Mouse (Mus musculus) thymus, postnatal 14 days (tissue): ENCODE measurements around the gene Tfpi2.

Experiments used
- DNase-seq: peaks from one replicate; pipeline ENCODE4 v3.0.0; 2021

The Tfpi2 gene

GRCm38 (mm10) chr6:3988750-3989149 is at the start of gene Tfpi2:
Gene Tfpi2 (minus strand): TSS chr6:3988919.
- no peak for DNase-seq

- DNase-seq = no peak
These were observed 42.2 kb upstream of the Tfpi2 start for GRCm38 (mm10) chr6:4030956-4031355.

DNA sequence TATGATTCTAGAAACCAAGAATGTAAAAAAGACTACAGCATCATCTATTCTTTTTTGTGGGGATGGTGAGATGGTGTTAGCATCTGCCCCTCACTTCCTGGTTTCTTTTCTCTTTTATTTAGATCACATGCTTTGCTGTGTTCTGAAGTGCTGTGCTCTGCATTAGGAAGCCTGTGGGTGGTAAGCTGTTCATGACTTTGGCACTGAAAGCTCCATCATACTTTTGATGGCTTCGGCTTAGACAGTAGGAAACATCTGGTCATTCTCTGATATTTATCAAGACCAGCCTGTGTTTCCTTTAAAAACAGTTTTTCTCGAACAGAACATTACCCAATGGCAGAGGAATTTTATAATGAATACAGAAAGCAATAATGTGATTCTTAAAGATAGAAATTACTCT is 37.6 kb upstream of the Tfpi2 start:
- DNase-seq = no peak

DNA sequence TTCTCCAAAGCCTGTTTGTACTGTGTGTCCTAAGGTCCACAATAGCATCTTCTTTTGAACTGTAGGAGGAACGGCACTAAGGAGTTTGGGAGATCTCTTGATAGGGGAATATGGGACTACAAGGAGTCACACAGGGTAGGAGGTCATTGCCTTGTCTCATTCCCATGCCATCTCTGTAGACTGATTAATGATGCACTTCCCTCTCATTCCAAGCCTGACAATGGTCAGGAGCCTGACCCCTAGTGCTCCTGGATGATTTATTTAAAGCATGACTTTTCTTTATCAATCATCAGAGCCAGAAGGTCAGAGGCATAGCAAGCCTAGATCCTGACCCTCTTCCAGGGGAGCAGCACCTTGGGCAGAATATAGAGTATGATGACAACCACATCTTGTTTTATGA is 33.9 kb upstream of the Tfpi2 start:
- no peak for DNase-seq

GRCm38 (mm10) chr6:4009548-4009947 is 20.8 kb upstream of the Tfpi2 start:
- no peak for DNase-seq

DNA sequence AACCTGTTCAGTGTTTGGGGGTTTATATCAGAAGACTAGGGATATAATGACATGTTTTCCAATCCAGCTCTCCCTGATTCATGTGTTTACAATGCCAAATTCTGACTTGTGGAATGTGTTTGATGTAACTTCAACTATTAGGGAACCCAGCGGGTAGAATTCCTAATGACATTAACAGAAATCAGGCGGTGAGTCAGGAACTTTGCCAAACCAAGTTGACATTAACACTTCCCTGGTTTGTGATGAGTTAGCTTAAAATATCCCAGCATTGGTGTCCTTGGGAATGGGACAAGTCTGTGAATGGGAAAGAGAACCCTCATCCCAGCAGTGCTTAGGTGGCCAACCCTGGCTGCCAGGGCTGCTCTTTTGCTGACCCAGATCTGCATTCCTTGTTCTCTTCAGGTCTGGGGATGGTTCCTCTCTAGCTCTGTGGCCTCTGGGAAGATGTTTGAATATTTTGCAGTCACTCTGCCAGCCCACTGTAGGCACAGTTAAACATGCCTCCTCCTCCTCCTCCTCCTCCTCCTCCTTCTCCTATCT is 19.9 kb upstream of the Tfpi2 start:
- no peak for DNase-seq

DNA sequence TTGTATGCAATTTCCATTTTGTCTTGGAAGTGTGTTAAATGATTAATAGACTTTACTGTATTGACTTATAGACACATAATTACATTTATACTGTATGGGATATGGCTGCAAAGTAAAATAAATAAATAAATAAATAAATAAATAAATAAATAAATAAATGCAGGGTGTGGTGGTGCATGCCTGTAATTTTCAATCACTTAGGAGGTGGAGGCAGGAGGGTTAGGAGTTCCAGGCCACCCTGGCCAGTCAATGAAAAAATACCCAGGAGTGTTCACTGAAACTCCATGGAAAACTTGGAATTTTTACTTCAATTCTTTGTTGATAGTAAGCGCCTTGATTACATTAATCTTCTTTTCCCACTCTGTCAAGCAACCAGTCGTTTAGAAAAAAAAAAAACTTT is 16.1 kb upstream of the Tfpi2 start:
- no peak for DNase-seq

GRCm38 (mm10) chr6:4003890-4004306 is 15.2 kb upstream of the Tfpi2 start, which contains the start of gene Gng11:
Gene Gng11 (plus strand): TSS chr6:4003904.
- no peak for DNase-seq

DNA sequence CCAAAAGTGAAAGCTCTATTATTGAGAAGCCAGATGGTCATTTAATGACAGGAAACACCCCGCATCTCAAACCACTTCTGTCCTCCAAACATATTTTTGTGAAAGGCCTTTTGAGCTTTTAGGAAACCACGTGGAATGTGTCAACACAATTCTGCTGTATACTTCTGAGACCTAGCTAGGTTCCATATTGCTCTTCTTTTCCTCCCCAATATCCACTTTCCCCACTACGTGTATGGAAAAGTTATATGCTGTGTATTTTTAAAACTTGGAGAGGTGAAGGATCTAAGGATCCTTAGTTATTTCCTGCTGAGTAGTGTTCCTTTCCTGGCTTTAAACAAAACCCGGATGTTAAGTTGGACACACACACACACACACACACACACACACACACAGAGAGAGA is 14.7 kb upstream of the Tfpi2 start:
- DNase-seq = no peak

- no peak for DNase-seq
These were observed 12.0 kb upstream of the Tfpi2 start for GRCm38 (mm10) chr6:4000716-4001115.

- no peak for DNase-seq
These were observed 10.6 kb upstream of the Tfpi2 start for GRCm38 (mm10) chr6:3999296-3999695.

DNA sequence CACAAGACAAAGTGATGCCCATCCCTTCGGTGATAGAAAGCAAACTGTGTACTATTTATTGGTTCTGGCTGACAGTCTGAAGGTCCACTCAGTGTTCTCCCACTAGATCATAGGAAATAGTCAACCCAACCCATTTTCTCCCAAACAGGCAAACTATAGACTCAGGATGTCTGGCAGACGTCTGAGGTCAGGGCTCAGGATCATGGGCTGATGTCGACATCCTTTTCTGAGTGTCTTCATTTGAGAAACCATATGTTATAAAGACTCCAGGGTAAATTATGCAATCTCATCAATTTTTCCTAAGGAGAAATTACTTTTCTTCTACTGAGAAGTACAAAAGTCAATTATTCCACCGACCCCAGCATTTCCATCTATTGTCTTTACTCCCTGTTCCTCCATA is 9.4 kb upstream of the Tfpi2 start:
- no peak for DNase-seq

DNA sequence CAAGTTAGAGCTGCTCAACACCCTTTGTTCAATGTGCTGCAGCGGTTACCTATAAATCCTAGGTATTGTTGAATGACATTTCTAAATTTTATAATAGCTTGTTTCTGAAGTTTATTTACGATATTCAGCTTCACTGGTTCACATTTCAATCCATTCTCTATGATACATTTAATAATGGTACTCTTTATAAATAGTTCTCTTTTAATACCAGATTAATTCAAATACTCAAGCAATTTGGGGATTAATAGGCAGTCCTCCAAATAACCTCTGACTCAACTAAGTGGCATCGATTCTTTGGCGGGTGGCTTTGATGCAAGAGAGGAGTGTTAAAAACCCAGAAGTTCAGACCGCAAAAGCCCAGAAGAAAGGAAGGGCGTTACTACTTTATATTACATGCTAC is 4.8 kb upstream of the Tfpi2 start, which contains the start of gene Gngt1:
Gene Gngt1 (plus strand): TSS at position 301 of the 400 bp plus-strand sequence.
- no peak for DNase-seq

DNA sequence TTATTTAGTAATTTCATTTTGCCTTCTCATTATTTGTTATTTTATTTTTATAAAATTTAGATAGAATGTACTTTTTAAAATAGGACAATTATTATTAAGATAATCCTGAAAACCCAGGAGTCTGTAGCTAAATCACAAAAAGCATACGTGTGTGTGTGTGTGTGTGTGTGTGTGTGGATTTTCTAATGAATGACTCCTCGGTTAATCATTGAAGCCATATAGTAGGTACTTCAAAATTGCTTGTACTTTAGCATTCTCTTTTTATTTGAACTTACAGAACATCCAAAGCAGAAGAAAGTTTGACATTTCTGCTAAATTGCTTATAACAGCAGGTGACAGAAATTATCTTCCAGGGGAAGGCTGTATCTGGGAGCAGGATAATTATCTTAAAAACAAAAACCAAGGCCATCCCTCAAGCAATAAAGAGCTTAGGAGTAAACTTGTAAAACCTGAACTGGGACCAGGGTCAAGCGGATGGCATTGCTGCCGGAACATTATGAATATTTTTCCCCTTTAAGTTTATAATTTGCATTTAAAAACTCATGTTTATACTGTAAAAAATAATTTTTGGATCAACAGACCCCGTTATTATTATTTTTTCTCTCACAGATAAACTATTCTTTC is 5.9 kb downstream of the Tfpi2 start:
- DNase-seq = no peak

DNA sequence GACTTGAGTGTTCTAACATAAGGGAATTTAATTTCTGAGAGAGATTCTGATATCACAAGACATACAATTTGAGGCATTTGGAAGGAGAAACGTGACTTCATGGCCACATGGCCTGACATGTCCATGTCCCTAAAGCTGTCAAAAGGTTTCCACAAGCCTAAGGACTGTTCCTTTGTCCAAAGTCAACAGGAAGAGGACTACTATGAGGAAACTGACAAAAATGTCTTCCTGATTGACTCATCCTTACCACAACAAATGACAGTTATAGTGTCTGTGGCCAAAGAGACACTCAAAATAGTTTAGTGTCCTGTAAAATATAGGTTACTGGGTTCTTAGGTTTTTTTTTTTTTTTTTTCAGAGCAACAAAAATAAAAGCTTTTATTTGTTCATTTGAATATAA is 15.0 kb downstream of the Tfpi2 start:
- DNase-seq = no peak

DNA sequence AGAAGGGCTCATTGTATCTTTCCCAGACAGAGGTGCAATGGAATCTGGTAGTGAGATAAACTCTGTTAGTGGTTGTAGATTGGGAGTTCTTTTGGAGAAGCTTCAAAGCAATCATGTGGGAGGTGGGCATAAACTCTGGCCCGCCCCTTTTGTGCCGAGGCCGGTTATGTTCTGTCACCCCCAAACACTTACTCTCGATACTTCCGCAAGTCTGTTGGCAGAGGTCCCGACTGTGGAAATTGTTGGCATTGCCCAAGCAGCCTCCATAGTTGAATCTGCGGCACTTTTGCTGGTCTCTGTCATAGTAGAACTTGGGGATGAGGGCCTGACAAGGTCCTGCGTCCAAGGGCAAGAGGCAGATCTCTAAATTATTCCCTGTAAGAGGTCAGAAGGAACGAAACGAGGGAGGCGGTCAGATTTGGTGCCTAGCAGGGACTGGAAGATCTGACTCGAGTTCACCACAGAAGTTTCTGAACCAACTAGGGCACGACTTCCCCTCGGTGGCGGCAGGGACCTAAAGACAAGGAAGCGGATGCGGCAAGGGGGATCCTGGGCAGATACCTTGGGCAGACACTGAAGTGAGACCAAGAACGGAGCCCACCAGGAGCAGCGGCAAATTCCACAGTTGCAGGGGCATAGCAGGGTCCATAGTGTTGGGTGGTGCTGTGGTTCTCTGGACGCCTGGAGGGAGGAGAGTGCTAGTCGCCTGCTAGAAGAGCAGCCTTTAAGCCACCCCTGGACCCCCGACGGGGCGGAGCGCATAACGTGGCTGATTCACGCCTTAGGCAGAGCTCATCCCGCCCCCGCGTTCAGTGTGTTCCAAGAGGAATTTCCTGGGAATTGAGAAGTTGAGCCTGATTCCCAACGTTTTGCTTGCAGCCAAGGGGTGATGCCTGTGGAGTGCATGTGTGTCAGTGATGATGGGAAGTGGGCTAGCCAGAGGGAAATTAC is 20.8 kb downstream of the Tfpi2 start:
- DNase-seq = no peak

- DNase-seq = no peak
These were observed 33.8 kb downstream of the Tfpi2 start for GRCm38 (mm10) chr6:3954969-3955368.

DNA sequence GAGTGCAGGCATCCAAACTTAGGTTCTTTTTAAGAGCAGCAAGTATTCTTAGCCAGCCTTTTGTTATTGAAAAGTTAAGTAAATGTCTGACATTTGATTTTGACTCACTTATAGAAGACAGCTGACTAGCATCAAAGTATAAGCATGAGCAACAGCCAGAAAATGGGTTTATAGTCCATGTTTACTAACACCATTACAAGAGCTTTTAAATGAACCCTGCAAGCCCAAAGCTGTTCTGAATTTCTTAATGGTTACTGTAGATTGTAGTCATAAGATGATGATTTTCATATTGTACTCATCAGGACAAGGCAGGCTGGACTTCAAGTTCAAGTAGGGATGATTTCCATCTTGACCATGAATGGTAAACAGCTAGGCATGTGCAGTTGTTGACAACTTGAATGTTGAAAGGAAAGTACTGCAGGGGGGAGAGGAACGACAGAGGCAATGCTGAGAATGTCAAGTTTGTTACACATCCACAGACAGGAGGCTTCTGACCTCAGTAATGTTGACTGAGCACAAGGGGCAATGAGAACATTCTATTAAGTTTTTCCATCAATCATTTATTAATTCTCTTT is 52.5 kb downstream of the Tfpi2 start:
- DNase-seq = no peak

- no peak for DNase-seq
These were observed 53.1 kb downstream of the Tfpi2 start for GRCm38 (mm10) chr6:3935606-3936005.

DNA sequence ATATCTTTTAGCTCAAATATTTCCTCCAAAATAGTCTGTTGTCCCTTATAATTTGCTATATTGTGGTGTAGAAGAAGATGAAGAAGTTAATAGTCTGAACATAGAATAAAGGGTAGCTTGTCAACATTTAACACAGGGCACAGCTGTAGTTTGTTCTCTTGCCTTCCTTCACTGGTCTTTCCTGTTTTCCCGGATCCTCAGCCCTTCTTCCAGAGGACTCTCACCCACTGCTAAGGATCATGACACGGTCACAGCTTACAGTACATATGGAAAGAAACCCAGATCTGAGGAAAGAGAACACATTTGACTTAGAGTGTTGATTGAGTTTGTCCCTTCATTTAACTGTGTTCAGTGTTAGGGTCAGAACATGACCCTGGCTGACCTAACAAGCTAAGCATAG is 53.7 kb downstream of the Tfpi2 start:
- no peak for DNase-seq

- no peak for DNase-seq
These were observed 62.6 kb downstream of the Tfpi2 start for GRCm38 (mm10) chr6:3926140-3926539.

- no peak for DNase-seq
These were observed 65.8 kb downstream of the Tfpi2 start for GRCm38 (mm10) chr6:3922870-3923269.

DNA sequence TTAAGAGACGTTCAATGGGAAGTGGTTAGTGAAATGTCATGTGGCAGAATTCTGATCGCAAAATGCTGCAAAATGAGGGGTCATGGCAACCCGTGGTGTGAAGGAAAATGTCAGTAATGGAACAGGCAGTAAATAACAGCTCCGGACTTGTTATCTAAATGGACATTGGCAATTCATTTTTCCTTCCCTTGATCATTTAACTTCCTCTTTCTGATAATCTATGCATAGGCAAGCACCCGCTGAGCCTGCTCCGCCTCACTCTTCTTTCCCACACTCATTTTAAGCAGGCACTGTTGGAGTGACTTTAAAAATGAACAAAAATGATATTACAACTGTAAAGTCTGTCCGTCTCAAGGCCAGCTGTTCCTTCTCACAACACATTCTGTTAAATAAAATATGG is 72.7 kb downstream of the Tfpi2 start:
- no peak for DNase-seq
